Mouse (Mus musculus): ENCODE results near the gene Ripk4. TPM values are rescaled to one million over a fixed set of nuclear protein-coding genes. Genes with fewer than 3 reads are reported as not detected.

Gene Ripk4
- total RNA-seq (2021), result under 1 TPM; 0.19 to 0.22 TPM
- long read RNA-seq, experiment 1, partial matches to known transcripts, result 0 of 1 reads
- long read RNA-seq, experiment 1, other reads (novel, unspliced or antisense), result 1 of 1 reads
- long read RNA-seq, experiment 2, partial matches to known transcripts, result 0 of 2 reads
- long read RNA-seq, experiment 2, other reads (novel, unspliced or antisense), result 0 of 2 reads

DNA sequence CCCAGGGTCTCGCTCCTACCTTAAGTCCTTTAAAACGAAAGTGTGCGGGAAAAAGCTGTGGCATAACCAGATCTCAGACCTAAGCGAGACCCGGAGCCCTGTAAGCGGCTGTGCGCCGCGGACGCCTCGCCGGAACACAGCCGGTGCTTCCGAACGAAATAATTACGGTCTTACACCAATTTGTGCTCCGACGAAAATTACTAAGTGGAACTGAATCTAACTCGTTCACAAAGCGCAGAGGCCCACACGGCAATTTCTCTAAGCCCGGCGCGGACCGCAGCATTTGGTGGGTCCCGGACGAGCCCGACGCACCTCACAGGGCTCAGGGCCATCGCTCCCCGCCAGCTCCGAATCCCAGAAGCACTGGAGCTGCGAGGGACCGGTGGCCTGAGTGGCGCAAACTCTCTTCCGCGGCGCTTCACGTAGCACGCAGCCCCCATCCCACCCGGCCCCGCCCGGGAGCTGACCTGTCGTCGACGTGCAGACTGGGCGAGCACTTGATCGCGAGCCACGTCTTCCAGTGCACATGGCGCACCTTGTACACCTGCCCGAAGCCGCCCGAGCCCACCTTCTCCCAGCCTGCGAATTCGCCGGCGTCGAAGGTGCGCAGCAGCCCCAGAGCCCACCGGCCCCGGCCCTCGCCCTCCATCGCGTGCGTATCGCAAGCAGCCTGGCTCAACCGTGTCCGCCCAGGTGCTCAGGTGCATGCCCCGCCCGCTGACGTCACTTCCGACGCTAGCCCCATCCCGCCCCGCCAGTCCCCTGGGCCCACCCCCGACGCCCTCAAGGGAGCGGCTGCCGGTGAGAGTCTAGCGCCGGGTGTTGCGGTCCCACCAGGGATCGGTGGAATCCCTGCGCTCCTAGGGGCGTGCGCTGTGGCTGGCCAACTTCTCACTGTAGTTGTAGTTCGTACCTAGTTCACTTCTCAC lies at the start of gene Ripk4:
Ripk4 (minus strand) TSS at position 727 of the 929 bp plus-strand sequence.
- intact Hi-C loops (cut with DNase I), result no loop called here
- peak; percentile 12 to 20 for DNase-seq

DNA sequence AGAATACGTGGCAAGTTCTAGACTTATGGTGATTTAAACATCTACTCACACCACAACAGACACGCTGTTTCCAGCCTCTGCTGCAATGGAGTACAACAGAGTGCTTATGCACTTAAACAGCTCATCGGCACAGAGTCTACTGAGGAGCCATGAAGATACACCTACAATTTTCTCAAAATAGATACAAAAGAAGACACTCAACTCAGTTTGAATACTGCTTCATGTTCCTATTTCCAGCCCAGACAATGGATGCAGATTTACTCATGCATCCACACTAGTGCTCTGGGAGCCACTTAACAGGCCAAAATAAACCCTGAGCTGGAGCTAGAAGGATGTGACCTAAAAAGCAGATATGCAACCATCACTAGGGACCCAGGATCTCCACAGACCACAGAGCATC lies 45.3 kb upstream of the Ripk4 start:
- intact Hi-C loops (cut with DNase I), result loop anchor here (10.0 kb wide), 1 partner anchor 186 kb away; the partner anchor contains the start of gene B230307C23Rik
- no peak for DNase-seq

DNA sequence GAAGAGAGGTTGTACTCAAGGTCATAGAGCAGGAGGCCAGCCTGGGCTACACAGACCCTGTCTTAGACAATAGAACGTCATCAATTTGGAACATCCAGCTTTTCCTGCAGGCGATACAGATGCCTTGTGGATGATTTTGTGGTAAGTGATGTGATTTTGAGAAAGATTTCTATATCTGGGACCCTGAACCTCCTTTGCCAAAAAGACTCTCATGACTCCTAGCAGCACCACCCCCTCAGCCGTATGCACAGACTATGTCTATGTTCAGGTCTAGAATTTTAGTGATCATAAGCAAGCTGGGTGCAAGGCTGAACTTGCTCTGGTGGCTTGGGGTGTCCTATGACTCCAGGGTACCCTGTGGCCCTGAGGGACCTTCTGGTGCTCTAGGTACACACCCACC lies 42.1 kb upstream of the Ripk4 start:
- DNase-seq, result no peak
- intact Hi-C loops (cut with DNase I), result loop anchor here (2.0 to 10.0 kb wide), 2 partner anchors 71 to 189 kb away; partner anchors contain the start of gene B230307C23Rik

DNA sequence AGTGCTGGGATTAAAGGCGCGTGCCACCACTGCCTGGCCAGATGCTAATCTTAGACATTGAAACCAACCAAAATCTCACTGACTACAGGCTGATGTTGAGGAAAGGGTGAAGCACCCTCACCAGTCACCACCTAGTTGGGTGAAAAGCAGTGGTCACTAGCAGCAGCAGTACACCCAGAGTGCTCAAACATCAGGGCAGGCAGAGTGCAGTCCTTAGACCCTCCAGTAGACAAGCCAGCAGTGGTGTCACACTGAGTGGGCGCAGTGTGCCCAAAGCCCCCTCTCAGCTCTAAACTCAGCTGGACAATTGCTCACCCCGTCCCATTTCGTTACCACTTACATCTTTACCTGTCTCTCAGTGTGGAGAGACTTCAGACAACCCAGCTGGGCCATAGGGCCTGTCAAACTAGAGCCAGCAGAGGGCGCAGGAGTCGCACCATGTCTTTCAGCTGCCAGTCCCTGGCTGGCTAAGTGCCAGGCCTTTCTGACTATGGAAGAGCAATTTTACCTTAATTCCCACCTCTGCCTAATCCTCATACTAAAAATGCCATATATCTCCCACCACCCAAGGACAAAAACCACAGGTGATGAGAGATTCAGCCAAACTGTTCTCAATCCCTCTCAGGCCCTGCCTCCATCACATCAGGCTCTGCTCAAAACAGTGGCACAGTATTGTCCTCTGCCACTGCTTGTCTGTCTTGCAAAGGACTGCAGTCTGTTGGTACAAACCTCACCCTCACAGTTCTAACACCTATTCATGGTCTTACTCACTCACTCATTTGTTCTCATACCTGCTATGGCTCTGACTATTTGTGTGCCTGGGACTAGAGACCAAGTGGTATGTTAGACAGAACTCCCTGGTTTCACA lies 41.3 kb upstream of the Ripk4 start:
- DNase-seq, result peak; percentile 80 to 88
- intact Hi-C loops (cut with DNase I), result loop anchor here (2.0 to 10.0 kb wide), 2 partner anchors 72 to 190 kb away; partner anchors contain the start of gene B230307C23Rik

DNA sequence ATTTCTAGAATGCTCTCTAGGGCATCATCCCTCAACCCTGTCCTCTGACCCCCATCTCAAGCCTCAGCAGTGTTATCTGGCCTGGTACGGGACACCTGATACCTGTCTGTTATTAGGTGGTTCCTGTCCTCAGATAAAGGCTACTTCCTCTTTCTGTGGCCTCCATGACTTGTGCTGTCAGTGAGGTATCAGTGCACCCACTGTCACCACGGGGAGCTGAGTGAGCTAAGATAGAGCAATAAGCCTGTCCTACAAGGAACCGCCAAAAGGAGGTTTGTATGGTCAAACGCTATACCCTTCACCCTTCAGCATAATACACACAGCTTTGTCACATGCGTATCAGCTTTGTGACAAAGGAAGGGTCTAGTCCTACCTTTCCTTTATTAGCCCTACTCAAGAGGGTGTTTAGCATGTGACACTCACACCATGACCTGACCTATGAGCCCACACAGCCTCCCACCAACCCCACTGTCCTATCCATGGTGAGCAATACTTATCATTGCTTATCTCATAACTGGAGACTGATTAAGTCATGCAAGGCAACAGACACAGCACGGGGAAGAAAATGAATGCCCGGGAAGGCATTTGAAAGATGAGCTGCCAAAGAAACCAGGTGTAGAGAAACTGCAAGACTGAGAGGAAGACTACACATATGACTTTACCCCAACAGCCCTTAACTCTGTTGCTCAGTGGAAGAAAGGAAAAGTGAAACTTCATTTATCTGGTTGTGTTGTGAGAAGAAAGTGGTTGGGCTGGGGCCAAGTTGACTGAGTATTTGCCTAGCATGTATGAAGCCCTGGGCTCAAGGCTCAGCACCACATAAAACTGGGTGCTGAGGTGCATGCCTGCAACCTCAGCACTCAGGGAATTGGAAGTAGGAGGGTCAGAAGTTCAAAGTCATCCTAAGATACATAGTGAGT lies 34.6 kb upstream of the Ripk4 start:
- no peak for DNase-seq
- intact Hi-C loops (cut with DNase I), result no loop called here

DNA sequence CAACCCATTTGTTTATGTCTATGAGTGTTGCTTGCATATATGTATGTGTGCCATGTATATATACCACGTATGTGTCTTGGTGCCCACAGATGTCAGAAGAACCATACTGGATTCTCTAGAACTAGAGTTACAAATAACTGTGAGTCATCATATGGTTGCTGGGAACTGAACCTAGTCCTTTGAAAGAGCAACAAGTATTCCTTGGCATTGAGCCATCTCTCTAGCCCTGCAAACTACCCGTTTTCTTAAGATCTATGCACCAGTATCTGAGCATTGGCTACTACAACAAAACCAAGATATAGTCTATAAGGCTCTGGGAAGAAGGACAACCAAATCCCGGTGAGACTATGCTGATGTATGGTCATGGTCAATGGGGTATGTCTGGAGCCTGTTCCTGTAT lies 33.6 kb upstream of the Ripk4 start:
- no peak for DNase-seq
- intact Hi-C loops (cut with DNase I), result no loop called here

DNA sequence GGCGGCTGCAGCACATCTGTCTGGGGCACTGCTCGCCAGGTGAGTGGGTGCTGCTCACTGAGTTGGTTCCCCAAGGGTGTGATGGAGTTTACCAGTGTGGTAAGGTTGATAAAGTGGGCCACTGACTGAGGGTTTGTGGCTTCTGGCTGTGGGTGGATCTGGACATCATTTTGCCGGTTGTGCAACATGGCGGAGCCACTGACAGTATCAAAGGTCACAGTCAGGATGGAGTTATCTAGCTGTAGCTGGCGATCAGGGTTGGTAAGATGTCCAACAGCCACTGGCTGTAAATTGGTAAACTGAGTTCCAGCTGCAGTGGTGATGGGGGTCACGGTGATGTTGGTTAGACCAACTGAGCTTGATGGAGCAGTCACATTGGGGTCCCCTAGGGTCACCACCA lies 30.7 kb upstream of the Ripk4 start:
- intact Hi-C loops (cut with DNase I), result no loop called here
- DNase-seq, result no peak

DNA sequence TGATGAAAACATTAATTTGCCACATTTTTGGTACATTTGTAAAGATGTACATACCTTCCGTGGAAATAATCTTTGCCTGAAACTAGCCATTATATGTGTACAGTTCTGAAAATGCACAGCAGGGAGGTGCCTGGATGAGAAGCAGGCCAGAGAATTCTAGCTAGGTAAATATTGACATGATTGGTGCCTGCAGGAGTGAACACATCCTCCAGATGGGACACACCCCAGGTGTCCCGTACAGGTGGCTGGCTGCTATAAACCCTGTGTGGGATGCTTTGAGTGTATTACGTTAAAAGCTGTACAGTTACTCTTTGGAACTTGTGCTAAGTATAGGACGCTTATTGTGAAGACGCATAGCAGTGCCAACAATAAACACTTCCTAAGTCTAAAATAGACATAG lies 19.5 kb upstream of the Ripk4 start:
- intact Hi-C loops (cut with DNase I), result loop anchor here (10.0 kb wide), 1 partner anchor 468 kb away; no protein-coding TSS in a partner anchor

DNA sequence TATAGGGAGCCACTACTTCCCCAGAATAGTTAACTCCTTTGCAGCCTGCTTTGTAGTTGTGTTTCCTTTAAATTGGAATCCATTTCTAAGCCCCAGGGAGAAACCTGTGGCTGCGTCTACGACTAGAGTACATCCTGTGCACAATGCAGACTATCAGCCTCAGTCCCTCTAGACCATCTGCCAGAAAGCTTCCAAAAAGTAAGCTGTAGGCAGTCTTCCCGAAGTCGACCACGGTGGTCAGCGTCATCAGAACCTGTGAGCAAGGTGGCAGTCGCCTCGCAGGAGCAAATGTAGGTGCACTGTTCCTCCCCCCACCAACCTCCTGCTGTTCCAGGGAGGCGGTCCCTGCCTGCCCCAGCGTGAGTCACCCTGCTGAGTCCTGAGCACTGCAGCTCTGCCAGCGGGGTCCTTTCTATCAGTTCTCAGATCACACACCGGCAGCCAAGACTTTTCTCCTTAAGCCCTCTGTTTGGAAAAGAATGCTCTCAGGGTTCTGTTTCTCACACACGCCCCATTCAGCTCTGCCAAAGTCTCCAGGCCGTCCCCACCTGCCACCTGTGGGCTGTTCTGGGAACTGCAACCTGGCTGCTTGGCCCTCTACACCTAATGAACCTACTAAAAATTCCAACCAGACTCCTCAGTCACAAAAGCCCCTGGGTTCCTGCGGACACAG lies 14.9 kb upstream of the Ripk4 start:
- DNase-seq, result peak; percentile 80 to 88
- intact Hi-C loops (cut with DNase I), result no loop called here

More for the DNA sequence above, 19.5 kb upstream of the Ripk4 start:
- DNase-seq, result no peak

DNA sequence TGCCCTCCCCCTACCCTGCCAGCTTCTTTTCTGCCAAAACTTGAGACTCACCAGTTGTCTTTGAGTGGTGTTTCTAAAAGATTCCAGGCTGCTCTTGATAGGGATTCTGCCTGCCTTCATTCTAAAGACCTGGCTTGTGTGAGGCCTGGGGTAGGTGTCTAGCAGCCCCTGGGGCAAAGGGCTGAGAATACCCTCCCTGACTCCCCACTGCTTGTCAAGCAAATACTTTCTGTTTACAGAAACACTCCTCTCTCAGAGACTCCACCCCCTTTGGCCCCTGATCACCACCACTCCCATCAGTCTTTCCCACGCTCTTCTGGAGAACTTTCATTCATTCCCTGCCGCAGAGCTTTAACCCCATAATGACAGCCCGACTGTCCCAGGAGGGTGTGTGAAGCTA lies 2.9 kb upstream of the Ripk4 start:
- intact Hi-C loops (cut with DNase I), result no loop called here
- no peak for DNase-seq

DNA sequence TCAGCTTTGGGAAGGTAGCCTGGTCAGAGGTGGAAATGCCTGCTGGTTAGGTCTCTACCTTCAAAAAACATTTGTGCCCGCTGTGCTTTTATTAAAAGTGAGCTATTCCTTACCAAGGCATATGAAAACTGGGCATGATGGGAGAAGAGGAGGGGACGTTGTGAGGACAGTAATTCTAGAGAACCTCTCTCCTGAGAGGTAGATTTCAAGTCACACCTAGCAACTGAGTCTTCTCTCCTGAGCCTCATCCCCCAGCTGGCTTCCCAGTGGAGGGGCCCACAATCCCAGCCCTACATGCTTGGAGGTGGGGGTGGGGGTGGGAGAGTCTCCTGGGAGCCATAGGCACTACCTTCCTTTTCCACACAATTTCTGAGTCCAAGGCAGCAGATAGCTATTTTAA lies 1.0 kb upstream of the Ripk4 start:
- no peak for DNase-seq
- intact Hi-C loops (cut with DNase I), result no loop called here

DNA sequence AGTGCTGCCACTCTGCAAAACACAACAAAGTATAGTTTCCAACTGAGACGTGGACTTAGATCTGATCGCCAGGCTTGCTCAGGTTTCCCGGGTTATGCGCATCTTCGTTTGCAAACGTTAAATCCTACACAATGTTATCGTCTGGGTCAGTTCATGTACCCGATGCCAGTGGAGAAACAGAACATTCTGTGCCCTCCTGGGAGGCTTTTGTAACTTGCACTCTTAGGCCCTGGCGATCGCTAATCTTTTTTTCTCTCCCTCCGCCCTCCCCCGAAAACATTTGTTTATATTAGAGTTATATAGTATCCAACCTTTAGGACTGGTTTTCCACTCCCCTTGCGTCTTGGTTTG lies 378 bp upstream of the Ripk4 start:
- intact Hi-C loops (cut with DNase I), result no loop called here
- DNase-seq, result no peak

DNA sequence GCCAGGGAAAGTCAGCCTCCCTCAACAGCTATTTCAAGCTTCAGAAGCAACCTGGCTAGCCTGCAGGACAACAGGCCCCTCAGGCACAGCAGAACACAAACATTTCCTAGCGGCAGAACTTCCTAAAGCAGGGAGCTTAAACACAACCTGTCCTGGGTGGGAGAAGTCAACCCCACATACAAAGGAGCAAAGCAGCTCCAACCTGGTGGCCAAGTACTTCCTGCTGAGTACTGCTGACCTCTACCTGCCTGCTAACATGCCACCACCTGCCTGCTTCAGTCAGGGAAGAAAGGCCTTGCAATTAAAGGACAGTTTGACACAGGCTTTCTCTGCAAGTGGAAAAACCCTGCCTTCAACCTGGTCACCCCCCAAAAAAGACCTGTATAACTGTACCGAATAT lies 1.8 kb downstream of the Ripk4 start:
- DNase-seq, result no peak
- intact Hi-C loops (cut with DNase I), result no loop called here

DNA sequence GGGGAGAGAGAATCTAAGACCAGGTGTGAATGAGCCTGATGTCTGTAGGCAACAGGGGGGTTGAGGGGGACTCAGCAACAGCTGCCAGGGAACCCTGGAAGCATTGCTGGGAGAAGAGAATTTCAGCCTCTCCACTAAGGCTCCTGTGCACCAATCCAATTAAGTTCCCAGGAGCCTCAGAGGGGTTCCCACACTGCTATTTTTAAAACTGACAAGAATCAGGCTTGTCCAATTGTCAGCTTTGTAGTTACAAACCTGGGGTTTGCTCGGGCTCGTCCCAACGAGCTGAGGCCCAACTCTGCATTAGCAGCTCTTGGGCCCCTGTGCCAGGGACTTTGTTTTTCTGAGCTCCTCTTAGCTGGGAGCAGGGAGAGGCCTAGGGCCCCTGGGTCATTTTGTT lies 3.9 kb downstream of the Ripk4 start:
- intact Hi-C loops (cut with DNase I), result no loop called here
- no peak for DNase-seq

DNA sequence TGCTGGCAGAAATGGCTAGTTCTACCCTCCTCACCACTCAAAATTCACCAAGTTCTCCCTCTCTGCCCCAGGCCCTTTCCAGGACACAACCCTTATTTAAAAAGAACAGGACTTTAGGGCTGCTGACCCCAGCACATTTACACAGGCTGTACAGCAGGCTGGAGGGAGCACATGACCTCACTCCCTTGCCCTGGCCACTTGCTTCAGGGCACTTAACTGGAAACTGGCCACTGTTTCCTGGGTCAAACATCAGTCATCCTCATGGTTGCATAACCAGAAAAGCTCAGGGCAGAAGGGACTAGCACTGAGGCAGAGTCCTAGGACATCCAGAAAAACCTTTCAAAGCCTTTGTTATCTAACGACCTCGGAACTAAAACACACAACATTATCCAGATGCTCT lies 5.3 kb downstream of the Ripk4 start:
- intact Hi-C loops (cut with DNase I), result no loop called here
- DNase-seq, result no peak

DNA sequence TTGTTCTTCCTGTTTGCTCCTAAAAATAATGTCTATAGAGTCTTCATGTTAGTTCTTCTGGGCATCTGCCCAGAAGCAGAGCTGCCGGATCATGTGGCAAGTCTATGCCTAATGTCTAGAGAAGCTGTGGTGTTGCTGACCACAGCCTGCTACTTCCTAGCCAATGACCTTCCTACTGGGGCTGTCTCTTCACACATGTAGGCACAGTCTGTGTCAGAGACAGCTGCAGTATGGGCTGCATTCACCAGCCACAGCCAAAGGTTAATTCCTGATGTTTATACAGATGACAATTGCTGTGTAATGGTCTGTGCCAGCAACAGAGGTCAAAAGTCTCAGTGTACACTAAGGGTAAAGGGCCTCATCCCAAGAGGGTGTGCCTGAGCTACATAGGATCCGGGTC lies 7.1 kb downstream of the Ripk4 start:
- intact Hi-C loops (cut with DNase I), result no loop called here
- DNase-seq, result no peak

DNA sequence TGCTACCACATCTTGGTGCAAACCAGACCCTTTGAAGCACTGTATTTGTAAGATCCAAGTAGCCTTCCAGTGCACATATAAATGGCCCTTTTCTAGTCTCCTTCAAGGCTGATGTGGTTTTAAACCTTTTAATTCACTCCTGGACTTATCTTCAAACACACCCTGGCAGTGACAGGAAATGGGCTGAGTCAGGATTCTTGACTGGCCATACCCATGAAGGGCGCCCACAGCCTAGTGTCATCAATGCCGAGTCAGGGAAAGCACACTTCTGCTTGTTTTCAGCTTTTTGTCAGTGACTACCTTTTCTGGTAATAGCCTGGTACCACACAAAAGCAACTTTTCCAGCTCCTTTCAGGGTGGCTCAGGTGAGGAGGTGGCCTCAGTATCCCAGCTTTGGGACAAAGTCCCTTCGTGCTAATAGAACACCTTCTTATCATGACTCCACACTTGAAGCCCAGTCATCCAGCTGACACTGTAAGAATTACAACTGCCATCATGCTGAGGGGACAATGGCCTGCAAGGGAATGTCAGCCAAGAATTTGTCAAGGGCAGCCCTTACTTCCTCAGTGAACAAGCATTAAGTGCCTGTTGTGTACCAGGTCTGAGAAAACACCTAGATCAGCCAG lies 11.2 kb downstream of the Ripk4 start:
- intact Hi-C loops (cut with DNase I), result no loop called here

DNA sequence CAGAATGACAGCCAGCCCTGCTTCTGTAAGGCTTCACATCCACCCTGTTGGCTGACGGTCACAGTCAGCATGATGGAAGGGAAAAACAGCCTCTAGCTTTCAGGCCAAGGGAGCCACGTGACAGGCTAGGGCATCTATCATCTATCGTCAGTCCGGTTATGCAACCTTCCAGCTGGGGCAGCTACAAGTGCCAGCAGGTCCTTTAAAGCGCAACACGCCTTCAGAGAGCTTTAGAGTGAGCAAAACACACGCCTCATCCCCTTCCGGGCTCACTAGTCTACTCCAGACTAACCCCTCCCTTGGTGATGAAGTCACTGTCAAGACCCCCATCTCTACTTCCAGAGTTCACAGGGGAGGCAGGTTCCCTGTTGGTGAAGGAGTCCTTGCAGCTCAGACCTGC lies 11.7 kb downstream of the Ripk4 start:
- peak; percentile 57 to 69 for DNase-seq
- intact Hi-C loops (cut with DNase I), result no loop called here

More for the DNA sequence above, 11.2 kb downstream of the Ripk4 start:
- DNase-seq, result no peak

DNA sequence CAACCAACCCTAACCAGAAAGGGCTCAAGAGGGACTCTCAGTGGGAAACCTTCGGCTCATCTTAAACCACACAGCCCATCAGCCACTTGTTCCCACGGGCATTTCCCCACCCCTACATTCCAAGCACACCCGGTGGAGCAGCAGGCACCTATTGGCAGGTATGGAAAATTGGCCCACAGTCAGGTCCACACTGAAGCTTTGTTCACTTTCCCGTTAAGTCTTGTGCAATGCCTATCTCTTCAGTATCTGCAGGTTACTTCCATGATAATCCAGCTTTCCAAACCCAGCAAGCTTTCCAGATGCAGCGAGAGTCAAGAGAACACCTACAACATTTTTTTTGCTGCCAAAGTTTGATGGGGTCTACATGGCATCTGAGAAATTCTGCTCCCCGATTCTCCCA lies 15.2 kb downstream of the Ripk4 start:
- DNase-seq, result no peak
- intact Hi-C loops (cut with DNase I), result no loop called here
